Mouse (Mus musculus): ENCODE measurements around the gene Fgfbp1. TPM values are rescaled to one million over a fixed set of nuclear protein-coding genes. Genes with fewer than 3 reads are reported as not detected.

Fgfbp1 gene
- total RNA-seq (2023; ENCODE audit: inconsistent age): not detected in 4 replicates

GRCm38 (mm10) chr5:43981620-43982019, at the start of gene Fgfbp1:
Fgfbp1 (minus strand) TSS chr5:43981779.

Other genes with a start within 250 kb of the Fgfbp1 start
- gene Bst1, start 162.9 kb downstream of the Fgfbp1 start, total RNA-seq (2023; ENCODE audit: inconsistent age): 4.0 to 7.1 TPM (median 6.6 TPM) in 4 replicates
- 68.5 to 88.0 TPM (median 77.6 TPM) in 4 replicates for gene Fbxl5, start 160.1 kb downstream of the Fgfbp1 start, total RNA-seq (2023; ENCODE audit: inconsistent age)
- gene Cd38, start 113.2 kb downstream of the Fgfbp1 start, total RNA-seq (2023; ENCODE audit: inconsistent age): 124 to 134 TPM (median 131 TPM) in 4 replicates
- gene Gm7879, start 68.6 kb downstream of the Fgfbp1 start, total RNA-seq (2023; ENCODE audit: inconsistent age): 14.2 to 21.7 TPM (median 17.1 TPM) in 4 replicates
- gene Prom1, start 120.3 kb upstream of the Fgfbp1 start, total RNA-seq (2023; ENCODE audit: inconsistent age): 0.87 to 1.00 TPM (median 0.87 TPM) in 3 of 4 replicates, not detected in the other
- gene Tapt1, start 244.8 kb upstream of the Fgfbp1 start, total RNA-seq (2023; ENCODE audit: inconsistent age): 66.9 to 78.2 TPM (median 73.2 TPM) in 4 replicates

Measured in B cell, adult (primary cell).